Mouse (Mus musculus) natural killer cell, adult 2 months (primary cell): ENCODE measurements around the gene Apoa2.
"Not testable (repeated sequence)": the region's sequence is repeated elsewhere in the genome, so short reads cannot be mapped to it uniquely, and the experiment has no call there.

ENCODE experiments used
- DNase-seq, 2 experiments: peaks; one replicate each; pipeline ENCODE4 v3.0.0; 2022; ENCODE audit warnings: low spot score in 2 of 2

Apoa2 gene

GRCm38 (mm10) chr1:171235791-171236190 is 10.9 kb downstream of the Apoa2 start:
- DNase-seq: no peak

GRCm38 (mm10) chr1:171237438-171237837 is 12.6 kb downstream of the Apoa2 start:
- DNase-seq: no peak

DNA sequence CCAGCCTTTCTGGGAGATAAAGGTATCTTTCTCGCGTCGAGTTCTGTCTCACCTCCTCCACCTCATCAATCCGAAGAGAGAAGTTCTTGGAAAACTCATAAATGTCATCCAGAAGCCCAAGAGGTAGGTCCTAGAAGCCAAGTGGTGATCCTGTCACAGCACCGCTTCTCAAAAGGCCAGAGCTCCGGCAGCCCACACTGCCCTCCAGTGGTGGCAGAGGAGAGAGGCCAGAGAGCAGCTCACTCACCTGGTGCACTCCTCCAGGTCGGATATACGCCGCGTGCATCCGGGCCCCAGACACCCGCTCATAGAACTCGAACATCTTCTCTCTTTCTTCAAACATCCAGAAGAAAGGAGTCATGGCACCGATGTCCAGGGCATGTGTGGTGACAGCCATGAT is 13.6 kb downstream of the Apoa2 start:
- DNase-seq: peak; percentile 63 to 69

- no peak for DNase-seq
Measured at GRCm38 (mm10) chr1:171239992-171240744, 15.3 kb downstream of the Apoa2 start.

- no peak for DNase-seq
Measured at GRCm38 (mm10) chr1:171240911-171241310, 16.1 kb downstream of the Apoa2 start.

DNA sequence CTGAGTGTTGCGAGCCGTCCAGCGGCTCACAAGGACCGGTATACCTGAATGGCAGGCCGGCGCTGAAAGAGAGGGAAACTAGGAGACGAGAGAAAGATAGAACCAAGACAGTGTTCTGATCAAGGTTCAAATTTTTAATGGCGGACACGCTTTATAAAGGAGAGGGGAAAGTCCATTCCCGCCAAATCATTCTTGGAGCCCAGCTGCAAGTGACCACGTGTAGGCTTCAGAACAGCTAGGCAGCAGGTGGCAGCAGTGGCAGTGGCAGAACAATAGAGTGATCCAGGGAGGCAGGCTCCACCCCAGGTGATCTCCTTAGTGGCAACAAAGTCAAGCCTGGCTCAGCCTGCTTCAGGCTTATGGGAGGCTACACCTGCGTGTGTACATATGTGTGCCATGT is 17.1 kb downstream of the Apoa2 start:
- not testable (repeated sequence) for DNase-seq

DNA sequence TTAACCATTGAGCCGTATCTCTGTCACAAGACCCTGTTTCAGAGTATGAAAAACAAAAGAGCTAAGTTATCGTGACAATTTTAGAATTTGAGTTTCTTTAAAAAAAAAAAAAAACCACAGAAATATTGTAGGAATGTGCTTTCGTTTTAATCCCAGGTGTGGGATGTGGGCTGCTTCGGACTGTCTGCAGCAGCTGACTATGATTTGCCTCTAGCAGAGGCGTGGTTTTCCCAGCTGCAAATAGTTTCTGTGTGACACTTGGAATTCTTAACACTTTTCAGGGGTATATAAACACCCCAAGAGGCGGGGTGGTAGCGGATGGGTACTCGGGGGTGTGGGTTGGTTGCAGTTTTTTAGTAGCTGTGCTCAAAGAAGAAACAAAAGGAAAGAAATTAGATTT is 20.5 kb downstream of the Apoa2 start:
- DNase-seq: no peak

- peak; percentile 95 to 97 for DNase-seq
Measured at GRCm38 (mm10) chr1:171246709-171247452, 22.0 kb downstream of the Apoa2 start.

DNA sequence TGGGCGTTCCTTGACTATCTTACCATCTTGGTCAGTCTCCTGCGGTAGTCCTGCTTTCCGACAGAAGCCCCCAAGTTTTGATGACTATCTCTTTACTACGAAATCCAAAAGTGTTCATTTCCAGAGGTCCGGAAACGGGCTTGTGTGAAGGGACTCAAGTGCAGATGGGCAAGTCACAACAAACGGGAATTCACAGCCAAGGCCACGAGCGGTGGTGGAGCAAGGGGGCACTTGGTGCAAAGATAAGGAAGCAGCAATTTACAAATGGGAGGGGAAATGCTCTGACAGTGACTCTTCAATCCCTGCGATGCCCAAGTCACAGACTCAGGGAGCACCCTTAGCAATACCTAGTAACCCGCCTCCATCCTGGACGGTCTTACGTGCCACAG is 22.6 kb downstream of the Apoa2 start:
- no peak for DNase-seq

- DNase-seq: no peak
Measured at GRCm38 (mm10) chr1:171247916-171248315, 23.1 kb downstream of the Apoa2 start.

GRCm38 (mm10) chr1:171248386-171249226 is 23.8 kb downstream of the Apoa2 start:
- no peak for DNase-seq

DNA sequence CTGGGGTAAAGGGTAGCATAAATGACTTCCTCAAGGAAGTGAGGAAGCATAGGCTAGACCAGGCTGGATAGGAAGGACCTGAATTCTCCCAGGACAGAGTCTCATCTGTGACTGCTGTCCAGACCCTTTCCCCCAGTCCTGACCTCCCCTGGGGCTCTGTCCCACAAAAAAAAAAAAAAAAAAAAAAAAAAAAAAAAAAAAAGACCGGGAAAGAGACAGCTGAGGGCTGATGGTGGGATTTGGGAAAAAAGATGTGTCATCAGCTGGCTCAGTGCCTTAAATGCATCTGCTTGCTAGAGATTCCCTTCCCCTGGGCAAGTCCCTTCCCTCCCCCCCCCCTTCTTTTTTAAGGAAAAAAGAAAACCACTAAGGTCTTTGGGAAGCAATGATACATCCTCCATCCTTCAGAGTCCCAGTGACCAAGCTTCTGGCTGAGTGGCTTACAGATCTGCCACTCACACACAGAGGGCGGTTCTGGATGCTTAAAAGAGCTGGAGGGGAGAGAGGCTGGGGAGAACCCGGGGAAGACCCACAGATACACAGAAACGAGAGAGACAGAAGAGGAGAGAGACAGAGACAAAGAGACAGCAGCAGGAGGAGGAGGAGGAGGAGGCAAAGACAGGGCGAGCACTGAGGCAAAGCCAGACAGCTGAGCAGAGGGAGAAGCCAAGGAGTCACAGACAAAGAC is 25.2 kb downstream of the Apoa2 start, which contains the start of gene Adamts4:
Gene Adamts4, plus strand, starts transcription at position 509 of the 688 bp plus-strand sequence.
- no peak for DNase-seq

DNA sequence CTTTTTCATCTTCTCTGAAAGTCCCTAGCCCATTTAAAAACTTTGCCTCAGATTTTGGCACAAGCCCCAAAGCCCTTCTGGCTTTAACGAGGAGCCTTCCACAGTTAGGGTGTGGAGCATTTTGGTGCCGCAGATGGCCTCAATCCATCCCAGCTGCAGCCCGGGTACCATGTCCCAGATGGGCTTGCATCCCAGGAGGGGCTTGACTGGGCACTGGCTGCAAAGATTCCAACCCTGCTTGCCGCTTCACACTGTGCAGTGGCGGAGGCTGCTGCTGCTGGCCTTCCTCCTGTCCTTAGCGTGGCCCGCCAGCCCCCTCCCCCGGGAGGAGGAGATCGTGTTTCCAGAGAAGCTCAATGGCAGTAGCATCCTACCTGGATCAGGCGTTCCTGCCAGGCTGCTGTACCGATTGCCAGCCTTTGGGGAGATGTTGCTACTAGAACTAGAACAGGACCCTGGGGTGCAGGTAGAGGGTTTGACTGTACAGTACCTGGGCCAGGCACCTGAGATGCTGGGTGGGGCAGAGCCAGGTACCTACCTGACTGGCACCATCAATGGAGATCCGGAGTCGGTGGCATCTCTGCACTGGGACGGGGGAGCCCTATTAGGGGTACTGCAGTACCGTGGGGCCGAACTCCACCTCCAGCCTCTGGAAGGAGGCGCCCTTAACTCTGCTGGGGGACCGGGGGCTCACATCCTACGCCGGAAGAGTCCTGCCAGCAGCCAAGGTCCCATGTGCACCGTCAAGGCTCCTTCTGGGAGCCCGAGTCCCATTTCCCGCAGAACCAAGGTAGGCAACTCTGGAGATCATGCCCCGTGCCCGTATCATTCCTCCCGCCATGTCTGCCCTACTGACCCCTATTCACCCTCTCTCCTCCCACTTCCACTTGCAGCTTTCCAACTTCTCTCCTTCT is 26.1 kb downstream of the Apoa2 start, which contains the start of gene Ndufs2:
Gene Ndufs2, minus strand, starts transcription at position 709 of the 914 bp plus-strand sequence.
- DNase-seq: no peak

GRCm38 (mm10) chr1:171251594-171252324 is 26.9 kb downstream of the Apoa2 start:
- no peak for DNase-seq

DNA sequence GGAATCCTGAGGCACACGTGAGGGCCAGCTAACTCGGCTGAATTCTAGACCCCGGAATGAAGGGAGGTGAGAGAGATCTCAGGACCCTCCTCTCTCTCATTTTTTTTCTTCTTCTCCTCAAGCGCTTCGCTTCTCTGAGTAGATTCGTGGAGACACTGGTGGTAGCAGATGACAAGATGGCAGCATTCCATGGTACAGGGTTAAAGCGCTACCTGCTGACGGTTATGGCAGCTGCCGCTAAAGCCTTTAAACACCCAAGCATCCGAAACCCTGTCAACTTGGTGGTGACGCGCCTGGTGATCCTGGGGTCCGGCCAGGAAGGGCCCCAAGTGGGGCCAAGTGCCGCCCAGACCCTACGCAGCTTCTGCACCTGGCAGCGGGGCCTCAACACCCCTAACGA is 27.6 kb downstream of the Apoa2 start:
- DNase-seq: no peak

- DNase-seq: no peak
Measured at GRCm38 (mm10) chr1:171256095-171256818, 31.4 kb downstream of the Apoa2 start.

DNA sequence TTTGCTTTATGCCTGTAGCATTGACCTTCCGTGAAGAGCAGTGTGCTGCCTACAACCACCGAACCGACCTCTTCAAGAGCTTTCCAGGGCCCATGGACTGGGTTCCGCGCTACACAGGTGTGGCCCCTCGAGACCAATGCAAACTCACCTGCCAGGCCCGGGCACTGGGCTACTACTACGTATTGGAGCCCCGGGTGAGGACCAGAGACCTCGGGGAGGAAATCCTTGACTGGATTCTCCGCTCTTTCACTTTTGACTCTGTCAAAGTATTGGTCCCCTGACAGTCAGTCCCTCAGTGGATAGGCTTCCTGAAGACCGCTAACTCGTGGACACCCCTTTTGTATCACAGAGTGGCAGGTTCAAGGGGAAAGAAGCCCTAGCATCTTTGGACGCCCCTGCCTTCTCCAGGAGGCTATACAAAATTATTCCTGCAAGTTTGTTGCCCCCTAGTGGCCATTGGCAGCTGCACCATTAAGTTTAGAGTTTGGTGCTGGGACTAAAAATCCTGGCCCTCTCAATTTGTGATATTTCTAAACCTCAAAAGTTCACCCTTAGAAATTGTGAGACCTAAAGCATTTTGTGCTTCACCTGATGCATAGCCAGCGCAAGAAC is 32.2 kb downstream of the Apoa2 start:
- DNase-seq: peak; percentile 50 to 69

DNA sequence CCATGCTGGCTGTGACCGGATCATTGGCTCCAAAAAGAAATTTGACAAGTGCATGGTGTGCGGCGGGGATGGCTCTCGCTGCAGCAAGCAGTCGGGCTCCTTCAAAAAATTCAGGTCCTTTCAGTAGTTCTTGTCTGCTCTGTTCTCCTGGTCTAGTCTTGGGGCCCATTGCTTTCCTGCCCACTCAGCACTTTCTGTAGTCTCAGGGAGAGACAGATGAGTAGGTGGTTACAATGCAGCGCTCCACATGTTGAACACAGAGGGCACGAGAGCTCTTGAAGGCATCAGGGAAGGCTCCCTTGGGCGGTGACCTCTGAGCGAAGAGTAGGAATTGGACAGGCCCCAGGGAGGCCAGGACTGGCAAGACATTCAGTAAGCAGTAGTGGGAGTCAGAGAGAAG is 32.9 kb downstream of the Apoa2 start:
- no peak for DNase-seq

DNA sequence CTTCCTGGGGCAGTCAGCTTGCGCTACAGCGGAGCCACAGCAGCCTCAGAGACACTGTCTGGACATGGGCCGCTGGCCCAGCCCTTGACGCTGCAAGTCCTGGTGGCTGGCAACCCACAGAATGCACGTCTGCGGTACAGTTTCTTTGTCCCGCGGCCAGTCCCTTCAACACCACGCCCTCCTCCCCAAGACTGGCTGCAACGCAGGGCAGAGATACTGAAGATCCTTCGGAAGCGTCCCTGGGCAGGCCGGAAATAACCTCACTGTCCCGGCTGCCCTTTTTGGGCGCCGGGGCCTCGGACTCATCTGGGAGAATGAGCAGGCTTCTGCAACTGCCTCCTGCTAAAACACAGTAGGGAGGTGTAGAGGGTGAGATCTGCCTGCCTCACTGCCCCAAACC is 34.1 kb downstream of the Apoa2 start:
- no peak for DNase-seq
